Mouse (Mus musculus) hindbrain, embryonic 13.5 days (tissue): Measurements from ENCODE around the gene Tex36. TPM values are rescaled to one million over a fixed set of nuclear protein-coding genes. Genes with fewer than 3 reads are reported as not detected.
A peak's percentile ranks its signal among the peaks of the same experiment; 100 is the strongest.

ENCODE experiments used
- ATAC-seq: fragments of 200-750 bp; cut with Nextera tagmentation; 2 replicates; pipeline ENCODE4 v1.8.0; 2017; ENCODE audit warnings: moderate TSS enrichment; ENCODE audit not compliant: low FRiP score
- H3K27ac ChIP-seq: fragments of 300-500 bp; sonication (generic); 2 replicates; pipeline ENCODE4 v1.5.1; 2015; ENCODE audit warnings: inconsistent platforms, mild to moderate bottlenecking, moderate library complexity
- H3K27me3 ChIP-seq: fragments of 300-500 bp; sonication (generic); 2 replicates; pipeline ENCODE4 v1.6.1; 2015; ENCODE audit warnings: mild to moderate bottlenecking, inconsistent platforms
- H3K36me3 ChIP-seq: fragments of 300-500 bp; sonication (generic); 2 replicates; pipeline ENCODE4 v1.6.1; 2015; ENCODE audit warnings: mild to moderate bottlenecking, inconsistent platforms
- H3K4me1 ChIP-seq: fragments of 300-500 bp; sonication (generic); replicated peaks from 2 replicates; pipeline ENCODE4 v1.6.1; 2015; ENCODE audit warnings: inconsistent platforms
- H3K4me2 ChIP-seq: fragments of 300-500 bp; sonication (generic); 2 replicates; pipeline ENCODE4 v1.6.1; 2015; ENCODE audit warnings: inconsistent platforms, mild to moderate bottlenecking, moderate library complexity
- H3K4me3 ChIP-seq: fragments of 300-500 bp; sonication (generic); 2 replicates; pipeline ENCODE4 v1.5.1; 2015; ENCODE audit warnings: mild to moderate bottlenecking, inconsistent platforms
- H3K9ac ChIP-seq: fragments of 300-500 bp; sonication (generic); 2 replicates; pipeline ENCODE4 v1.6.1; 2015; ENCODE audit warnings: mild to moderate bottlenecking, inconsistent platforms
- H3K9me3 ChIP-seq: fragments of 300-500 bp; sonication (generic); 2 replicates; pipeline ENCODE4 v1.6.1; 2016; ENCODE audit warnings: inconsistent platforms
- WGBS: fragments of 180-500 bp; shearing (Covaris S2); methylation state at CpG from one replicate; pipeline ENCODE4 v1.1.7; 2015; 5-methylcytosine and 5-hydroxymethylcytosine counted together
- polyA plus RNA-seq: library from polyadenylated mRNA; unstranded; fragments of >200 nt; fragmentation: Nextera tagmentation; extraction: Ambion mirVana; gene quantifications from 2 replicates; pipeline ENCODE4 v1.2.1, GENCODE M21; 2015

The Tex36 gene
- polyA plus RNA-seq: 0.23 TPM in 1 of 2 replicates, not detected in the other

GRCm38 (mm10) chr7:133602058-133602457, at the start of gene Tex36:
TSS of gene Tex36 (minus strand) at chr7:133602158.
- 72% methylated on average over 2 of the region's 2 CpGs for WGBS
- Histone ChIP-seq H3K9ac (no peak within 1 kb of the TSS), H3K27ac (no peak within 1 kb of the TSS), H3K4me1 (peaks cover 3% of the 10 kb centered on the region), H3K4me2 (no peak within 1 kb of the TSS), H3K4me3 (no peak within 1 kb of the TSS), H3K9me3 (no peaks in the 10 kb centered on the region), H3K36me3 (no peaks in the 10 kb centered on the region), H3K27me3 (no peaks in the 10 kb centered on the region)
- no peak for ATAC-seq

DNA sequence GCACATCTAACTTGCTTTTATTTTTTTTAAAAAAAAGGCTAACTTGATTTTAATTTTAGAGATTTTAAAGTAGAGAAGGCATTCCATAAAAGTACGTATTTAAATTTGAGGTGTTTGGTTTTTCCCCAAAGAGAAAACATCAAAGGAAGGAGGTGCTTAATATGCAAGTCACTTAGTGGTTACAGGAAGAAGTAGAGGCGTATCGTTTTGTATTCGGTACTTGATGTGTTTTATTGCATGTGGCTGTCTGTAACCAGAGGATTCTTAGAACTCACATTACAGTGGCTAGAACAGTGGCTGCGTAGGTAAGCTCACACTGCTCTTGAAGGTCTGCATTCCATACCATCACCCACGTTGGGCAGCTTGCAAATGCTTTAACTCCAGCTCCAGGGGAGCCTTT, 43.8 kb upstream of the Tex36 start:
- H3K9me3 ChIP-seq: no peaks in the 10 kb centered on the region
- H3K36me3 ChIP-seq: peaks cover 91% of the 10 kb centered on the region
- no peak overlapping the region for H3K27ac ChIP-seq
- no peak overlapping the region for H3K4me3 ChIP-seq
- no peaks in the 10 kb centered on the region for H3K27me3 ChIP-seq
- no peak for ATAC-seq
- no peak overlapping the region for H3K9ac ChIP-seq
- H3K4me2 ChIP-seq: no peak overlapping the region
- WGBS: 93% methylated on average over 6 of the region's 6 CpGs
- H3K4me1 ChIP-seq: no peaks in the 10 kb centered on the region

- Histone ChIP-seq H3K27ac (no peak overlapping the region), H3K27me3 (no peaks in the 10 kb centered on the region), H3K9me3 (no peaks in the 10 kb centered on the region), H3K36me3 (peaks cover 35% of the 10 kb centered on the region), H3K4me1 (peaks cover 15% of the 10 kb centered on the region), H3K9ac (peak overlapping the region; percentile 92; the same call in 1 of the 2 replicates), H3K4me2 (peak overlapping the region; percentile 92), H3K4me3 (peak overlapping the region; percentile 76)
- ATAC-seq: no peak
- 91% methylated on average over 13 of the region's 13 CpGs for WGBS
Measured at GRCm38 (mm10) chr7:133638821-133639220, 36.9 kb upstream of the Tex36 start.

DNA sequence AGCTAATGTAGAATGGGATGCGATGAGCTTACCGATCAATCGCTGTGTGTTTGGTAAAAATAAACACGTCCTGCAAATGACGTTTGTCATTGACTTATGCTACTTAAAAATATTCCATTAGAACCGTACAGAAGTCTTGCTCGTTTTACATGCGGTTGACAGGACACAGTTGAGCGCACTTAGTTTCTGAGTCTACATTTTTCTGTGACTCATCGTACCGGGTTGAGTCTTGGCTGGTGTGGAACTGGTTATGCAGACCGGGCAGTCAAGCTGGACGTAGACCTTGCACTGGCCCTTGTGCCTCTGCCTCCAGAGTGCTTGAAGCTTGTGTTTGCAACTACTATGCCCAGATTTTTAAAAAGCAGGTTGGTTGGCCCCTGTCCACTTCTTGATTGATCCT, 36.3 kb upstream of the Tex36 start:
- WGBS: 14% methylated on average over 13 of the region's 13 CpGs
- no peak overlapping the region for H3K27ac ChIP-seq
- H3K36me3 ChIP-seq: peaks cover 30% of the 10 kb centered on the region
- no peaks in the 10 kb centered on the region for H3K9me3 ChIP-seq
- H3K4me2 ChIP-seq: peak overlapping the region; percentile 92
- no peaks in the 10 kb centered on the region for H3K27me3 ChIP-seq
- ATAC-seq: no peak
- peak overlapping the region; percentile 92 for H3K9ac ChIP-seq
- H3K4me3 ChIP-seq: peak overlapping the region; percentile 76
- H3K4me1 ChIP-seq: peaks cover 15% of the 10 kb centered on the region

GRCm38 (mm10) chr7:133637361-133638305, 35.7 kb upstream of the Tex36 start, which contains the start of gene Edrf1:
TSS of gene Edrf1 (plus strand) at chr7:133637543.
- Histone ChIP-seq H3K4me2 (peak within 1 kb of the TSS; percentile 92), H3K4me3 (peak within 1 kb of the TSS; percentile 76), H3K9me3 (no peaks in the 10 kb centered on the region), H3K36me3 (peaks cover 23% of the 10 kb centered on the region), H3K27me3 (no peaks in the 10 kb centered on the region), H3K9ac (peak within 1 kb of the TSS; percentile 92), H3K4me1 (peaks cover 15% of the 10 kb centered on the region), H3K27ac (peak within 1 kb of the TSS; percentile 94)
- peak; percentile 97 for ATAC-seq
- under 1% methylated on average over 81 of the region's 81 CpGs for WGBS

GRCm38 (mm10) chr7:133636738-133637352, 34.9 kb upstream of the Tex36 start:
- Histone ChIP-seq H3K4me3 (peak overlapping the region; percentile 76), H3K9me3 (no peaks in the 10 kb centered on the region), H3K9ac (peak overlapping the region; percentile 92), H3K36me3 (peaks cover 15% of the 10 kb centered on the region), H3K4me2 (peak overlapping the region; percentile 65), H3K27ac (peak overlapping the region; percentile 94), H3K27me3 (no peaks in the 10 kb centered on the region), H3K4me1 (peaks cover 15% of the 10 kb centered on the region)
- peak; percentile 50 for ATAC-seq
- 2% methylated on average over 21 of the region's 21 CpGs for WGBS

- 61% methylated on average over 10 of the region's 12 CpGs for WGBS
- H3K4me3 ChIP-seq: no peak overlapping the region
- peaks cover 3% of the 10 kb centered on the region; the same call in 1 of the 2 replicates for H3K36me3 ChIP-seq
- no peak overlapping the region for H3K4me2 ChIP-seq
- no peaks in the 10 kb centered on the region for H3K27me3 ChIP-seq
- no peak for ATAC-seq
- H3K9ac ChIP-seq: 0 out of 2 replicates have a peak overlapping the region, but pooled peaks have one; percentile 8
- no peaks in the 10 kb centered on the region for H3K9me3 ChIP-seq
- H3K4me1 ChIP-seq: peaks cover 13% of the 10 kb centered on the region
- no peak overlapping the region for H3K27ac ChIP-seq
Measured at GRCm38 (mm10) chr7:133634932-133635650, 33.1 kb upstream of the Tex36 start.

DNA sequence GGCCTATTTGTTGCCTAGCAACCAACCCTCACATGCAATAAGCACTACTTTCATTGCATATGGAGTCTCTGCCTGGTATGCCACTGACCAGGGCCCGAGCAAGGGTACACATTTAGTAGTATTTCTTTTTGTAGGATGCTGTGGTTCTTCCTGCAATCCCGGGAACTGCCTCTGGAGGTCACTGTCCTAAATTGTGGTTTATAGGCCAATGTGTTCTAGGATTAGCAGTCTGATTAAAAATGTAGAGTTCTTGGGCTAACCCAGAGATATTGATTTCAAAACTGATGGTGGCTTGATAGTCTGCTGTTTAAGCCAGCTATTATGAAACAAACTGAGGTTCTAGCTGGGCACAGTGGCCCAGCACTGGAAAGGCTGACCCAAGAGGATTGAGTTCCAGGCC, 30.5 kb upstream of the Tex36 start:
- 19% methylated on average over 2 of the region's 2 CpGs for WGBS
- Histone ChIP-seq H3K9me3 (no peaks in the 10 kb centered on the region), H3K4me2 (no peak overlapping the region), H3K27ac (no peak overlapping the region), H3K9ac (no peak overlapping the region), H3K27me3 (no peaks in the 10 kb centered on the region), H3K4me3 (no peak overlapping the region), H3K36me3 (no peaks in the 10 kb centered on the region), H3K4me1 (peaks cover 5% of the 10 kb centered on the region)
- ATAC-seq: no peak

DNA sequence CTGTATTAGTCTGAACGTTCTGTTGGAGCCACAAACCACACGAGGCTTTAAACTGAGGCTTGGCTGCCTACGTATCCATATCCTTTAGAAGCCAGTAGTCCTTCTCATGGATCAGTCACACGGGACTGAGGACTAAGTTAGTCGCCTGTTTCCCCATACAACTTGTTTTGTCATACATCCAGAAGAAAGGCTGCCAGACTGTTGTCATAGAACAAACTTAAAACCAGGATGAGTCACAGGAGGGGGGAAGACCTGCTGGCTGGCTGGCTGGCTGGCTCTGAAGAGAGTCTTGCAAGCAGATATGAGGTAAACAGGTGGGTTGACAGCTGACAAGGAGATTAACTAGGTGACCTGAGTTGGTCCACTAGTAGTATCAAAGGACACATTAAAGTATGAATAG, 28.9 kb upstream of the Tex36 start:
- no peaks in the 10 kb centered on the region for H3K27me3 ChIP-seq
- no peak for ATAC-seq

DNA sequence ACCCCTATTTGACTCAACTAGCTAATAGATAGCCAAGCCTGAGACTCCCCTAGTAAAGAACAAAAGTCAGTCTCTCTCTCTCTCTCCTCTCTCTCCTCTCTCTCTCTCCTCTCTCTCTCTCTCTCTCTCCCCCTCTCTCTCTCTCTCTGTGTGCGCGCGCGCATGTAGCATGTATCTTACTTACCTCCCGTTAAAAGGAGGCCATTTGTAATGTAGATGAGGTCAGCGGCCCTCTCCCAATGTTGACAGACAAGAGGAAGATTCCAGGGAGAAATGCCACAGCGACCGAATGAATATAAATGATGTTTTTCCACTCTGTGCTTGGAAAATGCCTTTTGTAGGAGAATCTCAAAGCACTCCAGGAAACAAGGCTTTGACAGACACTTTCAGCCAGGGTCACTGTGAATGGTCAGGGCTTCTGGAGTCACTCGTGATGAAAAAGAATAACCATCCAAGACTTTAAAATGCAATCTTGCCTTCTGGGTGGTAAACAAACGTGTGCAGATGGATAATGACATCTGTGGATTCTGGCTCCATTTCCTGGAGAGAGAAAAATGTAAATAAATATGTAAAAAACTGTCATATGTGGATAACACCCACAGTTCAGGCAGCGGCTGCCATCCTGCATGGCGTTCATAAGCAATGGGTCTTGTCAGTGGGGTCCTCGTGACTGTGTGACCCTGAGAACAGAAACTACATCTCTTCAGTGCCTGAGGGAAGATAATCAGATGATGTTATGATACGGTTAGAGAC, 25.4 kb upstream of the Tex36 start:
- no peak overlapping the region for H3K4me3 ChIP-seq
- no peaks in the 10 kb centered on the region for H3K36me3 ChIP-seq
- H3K4me2 ChIP-seq: no peak overlapping the region
- H3K27me3 ChIP-seq: no peaks in the 10 kb centered on the region
- H3K4me1 ChIP-seq: peaks cover 9% of the 10 kb centered on the region
- 23% methylated on average over 14 of the region's 14 CpGs for WGBS
- H3K27ac ChIP-seq: peak overlapping the region; percentile 66
- H3K9ac ChIP-seq: no peak overlapping the region
- no peaks in the 10 kb centered on the region for H3K9me3 ChIP-seq
- no peak for ATAC-seq

More for the DNA sequence above, 28.9 kb upstream of the Tex36 start:
- Histone ChIP-seq H3K4me1 (peaks cover 9% of the 10 kb centered on the region), H3K27ac (no peak overlapping the region), H3K9ac (no peak overlapping the region), H3K4me2 (no peak overlapping the region), H3K9me3 (no peaks in the 10 kb centered on the region), H3K36me3 (no peaks in the 10 kb centered on the region), H3K4me3 (no peak overlapping the region)
- 88% methylated on average over 5 of the region's 5 CpGs for WGBS

GRCm38 (mm10) chr7:133623226-133623625, 21.3 kb upstream of the Tex36 start:
- Histone ChIP-seq H3K4me1 (peaks cover 14% of the 10 kb centered on the region), H3K27me3 (no peaks in the 10 kb centered on the region), H3K9me3 (no peaks in the 10 kb centered on the region), H3K4me3 (no peak overlapping the region), H3K4me2 (no peak overlapping the region), H3K9ac (no peak overlapping the region), H3K27ac (no peak overlapping the region), H3K36me3 (no peaks in the 10 kb centered on the region)
- 87% methylated on average over 5 of the region's 5 CpGs for WGBS
- ATAC-seq: no peak
